Mouse (Mus musculus) brain, embryonic 14.5 days (tissue): ENCODE data around the gene Atxn1. TPM values are rescaled to one million over a fixed set of nuclear protein-coding genes. Genes with fewer than 3 reads are reported as not detected.

Experiments
- DNase-seq: peaks from one replicate; pipeline ENCODE4 v3.0.0-alpha.2; 2011; ENCODE audit warnings: low read depth
- CTCF ChIP-seq: fragments of 200-500 bp; IDR thresholded peaks from 2 replicates; pipeline ENCODE4 v1.5.1; 2012; ENCODE audit warnings: inconsistent platforms, mild to moderate bottlenecking, moderate library complexity, borderline replicate concordance; ENCODE audit not compliant: insufficient read depth, insufficient read length; ENCODE audit errors: extremely low read depth
- POLR2A ChIP-seq: fragments of 200-500 bp; IDR thresholded peaks from 2 replicates; pipeline ENCODE4 v1.6.1; 2012; ENCODE audit warnings: mild to moderate bottlenecking, inconsistent platforms, borderline replicate concordance; ENCODE audit not compliant: poor library complexity, insufficient read depth, insufficient read length, severe bottlenecking; ENCODE audit errors: extremely low read depth
- polyA plus RNA-seq: library from polyadenylated mRNA; depleted of rRNA; stranded (reverse); fragments of >200 nt; gene quantifications from 2 replicates; pipeline ENCODE4 v1.2.3, GENCODE M21; 2012; rRNA removed

The Atxn1 gene
- 9.2 and 11.0 TPM in 2 replicates for polyA plus RNA-seq

DNA sequence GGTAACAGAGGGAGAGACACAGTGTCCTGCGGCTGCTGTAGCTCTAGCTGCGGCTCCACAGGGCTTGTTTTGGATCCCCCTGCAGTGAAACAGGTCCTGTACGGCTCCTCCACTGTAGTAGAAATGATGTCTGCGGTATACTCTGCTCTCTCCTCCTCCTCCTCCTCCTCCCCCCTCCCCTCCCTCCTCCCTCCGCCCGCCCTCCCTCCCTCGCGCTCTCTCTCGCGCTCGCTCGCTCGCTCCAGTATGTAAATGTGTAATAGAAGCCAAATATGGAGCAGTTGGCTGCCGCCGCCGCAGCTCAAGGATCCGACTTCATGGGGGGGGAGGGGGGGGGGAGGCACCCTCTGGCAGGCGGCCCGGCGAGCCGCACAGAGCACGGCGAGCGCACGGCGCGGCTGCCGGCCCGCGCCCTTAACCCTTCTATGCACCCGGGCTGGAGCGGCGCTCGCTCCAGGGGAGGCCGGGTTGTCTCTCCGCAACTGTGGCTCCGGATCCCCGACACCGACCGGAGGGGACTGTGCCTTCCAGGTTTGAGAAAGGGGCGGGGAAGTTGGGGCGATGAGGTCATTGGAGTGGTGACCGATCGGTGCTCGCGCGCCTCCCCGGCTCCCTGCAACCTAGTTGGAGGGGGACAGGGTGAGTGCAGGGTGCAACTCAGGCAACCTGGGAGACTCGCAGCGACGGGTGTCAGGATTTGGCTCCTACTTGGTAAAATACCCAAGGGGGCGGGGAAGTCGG is at the start of gene Atxn1:
TSS of gene Atxn1 (minus strand) at position 156 of the 741 bp plus-strand sequence.
- TF ChIP-seq CTCF (no peak), POLR2A (0 out of 2 replicates have a peak, but pooled peaks have one; percentile 18)

DNA sequence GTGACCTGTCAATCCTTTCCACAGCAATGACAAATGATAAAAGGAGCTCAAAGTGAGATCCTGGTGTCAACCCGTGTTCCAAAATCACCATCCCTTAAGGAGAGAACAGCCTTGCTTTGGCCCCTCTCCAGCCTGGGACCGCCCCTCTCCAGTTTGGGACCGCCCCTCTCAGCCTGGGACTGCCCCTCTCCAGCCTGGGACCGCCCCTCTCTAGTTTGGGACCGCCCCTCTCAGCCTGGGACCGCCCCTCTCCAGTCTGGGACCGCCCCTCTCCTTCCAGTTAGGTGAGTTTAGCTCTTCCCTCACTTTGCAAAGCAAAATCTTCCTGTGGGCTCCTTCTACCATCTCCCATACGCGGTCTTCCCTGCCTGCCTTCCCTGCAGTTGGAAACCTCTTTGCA is 46.4 kb upstream of the Atxn1 start:
- no peak for DNase-seq
- no peak for TF ChIP-seq POLR2A
- TF ChIP-seq CTCF, result no peak

More for the DNA sequence above, at the start of gene Atxn1:
- DNase-seq, result peak; percentile 96

DNA sequence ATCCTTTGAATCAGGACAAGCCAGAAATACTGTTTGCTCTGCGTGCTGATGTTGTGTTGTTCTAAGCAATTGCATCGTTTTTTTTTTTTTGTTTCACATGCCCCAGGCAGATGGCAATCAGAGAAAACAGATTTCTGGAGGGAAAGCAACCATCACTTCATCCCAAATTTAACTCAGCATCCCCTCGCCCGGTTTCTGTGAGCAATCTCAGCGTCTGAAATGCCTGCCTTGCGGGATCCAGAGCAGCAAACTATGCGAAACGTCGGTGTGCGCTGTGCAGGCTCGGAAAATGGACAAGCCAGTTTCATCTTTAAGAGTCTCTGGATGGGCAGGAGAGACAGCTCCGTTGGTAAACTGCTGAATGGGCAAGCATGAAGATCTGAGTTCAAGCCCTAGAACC is 45.3 kb upstream of the Atxn1 start:
- no peak for DNase-seq
- TF ChIP-seq CTCF, result no peak
- no peak for TF ChIP-seq POLR2A

DNA sequence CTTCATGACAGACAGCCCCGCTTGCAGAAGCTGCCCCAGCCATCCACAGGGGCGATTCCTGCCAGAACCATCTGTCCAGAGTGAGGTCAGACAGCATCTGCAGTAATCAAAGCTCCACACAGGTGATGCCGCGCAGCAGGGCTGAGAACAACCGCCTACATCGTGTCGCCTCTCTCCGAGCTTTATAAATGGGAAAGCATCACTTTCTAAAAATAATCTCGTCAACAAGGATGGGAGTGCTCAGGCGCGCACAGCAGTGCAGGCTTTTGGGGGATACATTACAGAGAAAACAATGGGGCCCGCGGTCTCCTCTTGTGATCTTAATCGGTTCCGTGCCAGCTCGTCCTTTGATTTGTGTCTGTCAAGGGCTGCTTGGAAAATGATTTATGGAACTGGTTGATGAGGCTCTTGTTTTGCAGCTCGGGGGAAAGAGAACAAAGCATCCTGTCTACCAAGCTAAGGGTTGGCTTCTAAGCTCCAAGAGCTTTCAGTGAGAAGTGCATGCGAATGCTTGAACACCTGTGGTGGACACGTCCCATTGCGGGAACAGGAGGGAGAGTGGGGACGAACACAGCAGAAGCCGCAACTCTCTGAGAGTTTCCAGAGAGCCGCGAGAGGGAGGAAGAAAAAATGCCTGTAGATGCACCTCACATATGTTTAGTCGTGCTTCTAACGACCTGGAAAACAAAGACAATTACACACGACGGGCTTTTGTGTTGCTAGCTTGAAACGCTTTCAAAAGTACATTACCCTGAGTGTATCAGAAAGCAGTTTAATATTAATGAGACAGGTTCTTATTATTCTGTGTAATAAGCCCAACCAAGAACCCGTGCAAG is 44.2 kb upstream of the Atxn1 start:
- peak; percentile 71 for DNase-seq
- TF ChIP-seq CTCF, result no peak
- no peak for TF ChIP-seq POLR2A

DNA sequence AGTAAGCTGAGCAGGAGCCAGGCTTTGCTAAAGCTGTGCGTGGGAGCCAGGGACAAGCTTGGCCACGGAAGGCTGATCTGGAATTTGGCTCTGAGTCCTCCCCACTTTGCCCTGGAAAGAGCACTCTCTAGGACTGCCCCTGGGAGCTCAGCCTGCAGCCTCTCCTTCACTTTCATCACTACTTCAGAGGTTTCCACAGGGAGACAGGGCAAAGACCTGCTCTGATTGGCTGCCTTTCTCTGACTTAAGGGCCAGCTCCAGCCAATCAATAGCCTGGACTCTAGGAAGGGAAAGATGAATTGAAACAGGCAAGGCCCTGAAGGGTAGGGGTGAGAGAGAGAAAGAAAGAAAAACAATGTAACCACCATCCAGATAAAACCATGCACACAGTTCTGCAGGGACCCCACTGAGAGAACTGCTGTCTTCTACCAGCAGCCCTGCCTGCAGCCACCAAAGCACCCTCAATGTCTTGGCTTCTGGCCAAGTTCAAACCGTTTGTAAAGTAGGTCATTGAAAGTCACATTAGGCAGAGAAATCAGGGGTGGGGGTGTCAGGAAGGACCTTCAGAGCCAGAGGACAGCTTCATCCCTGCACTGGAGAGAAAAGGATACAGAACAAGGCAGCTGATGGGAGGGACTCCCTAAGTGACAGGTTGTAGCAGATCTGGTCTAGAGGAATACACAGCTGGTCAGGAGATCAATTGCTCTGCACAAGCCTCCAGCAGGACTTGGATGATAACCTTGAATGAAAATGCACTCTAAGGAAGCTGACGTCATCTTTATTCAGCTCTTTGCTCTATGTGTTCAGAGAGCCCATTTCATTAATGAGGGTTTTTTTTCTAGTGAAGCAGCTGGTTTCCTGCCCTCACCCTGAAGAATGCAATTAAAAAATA is 41.6 kb upstream of the Atxn1 start:
- peak; percentile 93 for DNase-seq
- no peak for TF ChIP-seq POLR2A
- no peak for TF ChIP-seq CTCF

DNA sequence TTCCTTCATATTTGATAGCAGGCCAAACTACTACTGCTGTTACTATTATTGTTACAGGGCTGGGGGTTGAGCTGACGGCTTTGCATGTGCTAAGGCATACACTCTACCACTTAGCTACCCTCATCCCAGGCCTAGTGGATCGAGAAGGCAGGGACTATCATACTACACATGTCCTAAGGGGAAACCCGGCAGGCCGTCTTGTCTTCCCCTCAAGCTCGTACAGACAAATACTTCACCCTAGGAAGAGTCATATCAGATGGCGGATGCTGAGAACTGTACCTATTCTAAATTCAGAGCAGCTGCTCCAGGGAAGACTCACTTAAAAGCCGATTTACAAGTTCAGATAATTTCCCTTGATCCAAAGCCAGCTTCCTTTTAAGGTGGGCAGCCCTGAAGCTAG is 40.8 kb upstream of the Atxn1 start:
- TF ChIP-seq POLR2A (no peak), CTCF (no peak)
- peak; percentile 31 for DNase-seq

DNA sequence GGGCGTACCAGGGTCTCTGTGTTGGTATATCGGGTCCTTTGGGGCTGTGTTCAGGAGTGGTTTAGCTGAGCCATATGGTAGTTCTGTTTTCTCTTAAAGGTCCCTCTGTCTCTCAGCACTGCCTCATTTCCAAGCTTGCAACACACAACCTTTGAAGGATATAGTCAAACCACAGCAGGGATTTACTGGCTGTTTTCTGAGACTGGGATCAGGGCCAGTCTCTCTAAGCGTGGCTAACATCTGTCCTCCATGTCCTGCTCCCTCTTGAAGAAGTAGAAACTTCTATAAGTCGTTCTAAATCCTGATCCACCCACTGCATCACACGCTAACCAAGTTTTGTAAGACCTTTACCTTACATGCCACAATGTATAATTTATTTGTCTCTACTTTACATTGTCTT is 36.5 kb upstream of the Atxn1 start:
- no peak for DNase-seq
- TF ChIP-seq CTCF, result no peak
- TF ChIP-seq POLR2A, result no peak

DNA sequence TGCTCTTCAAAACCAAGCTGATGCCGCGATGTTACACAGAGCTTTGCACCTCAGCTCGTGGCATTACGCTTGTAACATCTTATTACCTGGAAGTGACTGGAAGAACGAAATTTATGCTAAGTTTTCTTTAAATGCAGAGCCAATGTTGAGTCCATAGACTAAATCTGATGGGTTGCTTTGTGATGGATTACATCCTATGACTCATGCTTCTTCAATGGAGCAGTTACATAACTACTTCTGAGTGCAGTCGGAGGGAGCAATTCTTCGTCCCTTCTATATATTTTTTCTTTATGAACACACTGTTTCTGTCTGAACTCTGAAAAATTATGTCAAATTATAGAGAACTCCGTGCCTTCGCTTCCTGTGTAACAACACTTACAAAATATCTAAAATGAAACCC is 28.1 kb upstream of the Atxn1 start:
- no peak for TF ChIP-seq CTCF
- TF ChIP-seq POLR2A, result no peak

DNA sequence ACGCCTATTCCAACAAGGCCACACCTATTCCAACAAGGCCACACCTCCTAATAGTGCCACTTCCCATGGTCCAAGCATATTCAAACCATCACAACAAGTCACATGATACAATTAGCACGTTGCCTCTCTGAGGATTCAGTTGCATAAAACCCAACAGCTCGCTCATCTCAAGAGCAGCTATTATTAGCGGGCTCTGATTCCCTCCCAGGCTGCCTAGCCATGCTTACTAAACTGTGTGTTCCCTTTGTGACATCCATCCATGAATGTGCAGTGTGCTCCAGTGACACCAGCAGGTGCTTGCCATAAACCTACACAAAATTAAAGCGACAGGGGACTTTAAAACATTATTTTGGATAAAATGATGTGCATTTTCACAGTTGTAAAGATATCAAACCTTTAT is 25.7 kb upstream of the Atxn1 start:
- no peak for TF ChIP-seq CTCF
- no peak for TF ChIP-seq POLR2A
- DNase-seq, result peak; percentile 19

More for the DNA sequence above, 28.1 kb upstream of the Atxn1 start:
- DNase-seq, result no peak

DNA sequence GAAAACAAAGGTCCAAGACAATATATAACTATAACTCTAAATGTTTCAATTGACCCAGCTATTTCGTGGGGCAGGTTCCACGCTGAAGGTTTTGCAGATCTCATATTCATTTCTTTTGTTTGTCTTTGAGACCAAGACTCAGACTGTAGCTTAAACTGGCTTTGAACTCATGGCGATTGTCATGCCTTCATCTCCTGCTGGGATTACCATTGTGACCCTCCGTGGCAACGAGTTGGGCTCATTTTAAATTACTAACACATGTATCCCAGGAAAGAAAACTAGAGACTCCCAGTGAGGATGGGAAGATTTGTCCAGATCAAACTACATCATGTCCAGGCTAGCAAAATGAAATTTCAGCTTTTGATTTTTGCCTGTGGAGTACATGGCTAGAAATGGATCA is 14.4 kb upstream of the Atxn1 start:
- no peak for TF ChIP-seq POLR2A
- TF ChIP-seq CTCF, result no peak

DNA sequence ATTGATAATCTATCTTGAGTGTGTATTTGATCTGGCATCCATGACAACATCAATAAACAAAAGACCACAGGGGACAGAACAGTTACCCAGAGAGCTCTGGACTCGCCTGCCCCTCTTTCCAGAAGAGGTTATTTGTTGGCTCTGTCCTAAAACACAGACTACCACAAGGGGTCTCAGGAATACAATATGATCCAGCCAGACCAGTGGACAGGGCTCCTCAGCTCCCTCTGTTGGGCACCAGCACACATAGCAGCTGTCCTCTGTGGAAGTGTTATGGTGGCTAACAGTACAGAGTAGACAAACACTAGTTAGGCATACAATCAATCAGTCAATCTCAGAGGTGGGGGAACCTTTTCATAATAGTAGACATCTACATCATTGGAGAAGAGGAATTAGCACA is 12.1 kb upstream of the Atxn1 start:
- TF ChIP-seq POLR2A (no peak), CTCF (peak; percentile 87)

More for the DNA sequence above, 14.4 kb upstream of the Atxn1 start:
- no peak for DNase-seq

More for the DNA sequence above, 12.1 kb upstream of the Atxn1 start:
- peak; percentile 79 for DNase-seq
